Mouse (Mus musculus): ENCODE data around the gene Irgm2.

DNA sequence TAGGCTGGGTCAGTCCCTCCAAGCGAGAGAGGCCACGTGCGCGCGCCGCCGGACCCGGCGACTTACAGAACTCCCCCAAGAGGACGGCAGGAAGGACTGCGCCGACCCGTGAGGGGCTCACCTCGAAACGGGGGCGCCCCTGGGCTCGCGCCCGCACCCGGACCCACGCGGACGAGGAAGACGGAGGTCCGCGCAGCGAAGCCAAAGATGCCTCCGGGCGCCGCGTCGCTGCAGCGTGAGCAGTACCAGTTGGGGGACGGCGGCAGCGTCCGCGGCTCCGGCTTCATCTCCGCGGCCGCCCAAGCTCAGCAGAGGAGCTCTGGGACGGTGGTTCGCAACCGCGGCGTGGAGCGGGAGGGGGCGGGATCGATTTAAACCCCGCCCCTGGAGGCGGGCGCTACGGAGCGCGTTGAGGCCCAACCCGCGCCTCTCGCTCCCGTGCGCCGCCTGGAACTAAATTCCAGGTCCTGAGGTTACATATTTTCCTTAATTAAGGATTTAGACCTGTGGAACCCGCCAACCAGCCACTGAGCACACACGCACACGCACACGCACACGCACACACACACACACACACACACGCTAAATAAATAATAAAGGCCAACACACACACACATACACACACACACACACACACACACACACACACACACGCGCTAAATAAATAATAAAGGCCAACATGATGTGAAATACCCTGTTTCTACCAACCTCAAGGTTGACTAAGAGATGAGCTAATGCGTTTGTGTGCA lies 31.1 kb upstream of the Irgm2 start, which contains the start of gene Gemin5:
- TF ChIP-seq CTCF (IDR thresholded peaks at IDR 0.05): peak; percentile 26; the same call in 1 of the 2 replicates
- no peak for TF ChIP-seq EP300 (IDR thresholded peaks at IDR 0.05)
